Mouse (Mus musculus) MEL (cell line): ENCODE results near the gene Arhgef38.

Source experiments
- CTCF ChIP-seq, 3 experiments: IDR thresholded peaks in 2 of 3; conservative IDR thresholded peaks in 1 of 3; 2 replicates each; pipeline ENCODE4 v1.5.1; 2011 to 2012; ENCODE audit warnings: low read length in 3 of 3, low read depth in 2 of 3, mild to moderate bottlenecking in 2 of 3, improper control_type of control experiment in 1 of 3, inconsistent platforms in 1 of 3, mixed read lengths in 1 of 3, moderate library complexity in 1 of 3; ENCODE audit not compliant: control insufficient read depth in 1 of 3, insufficient read depth in 1 of 3, poor library complexity in 1 of 3, severe bottlenecking in 1 of 3
- ZC3H11A ChIP-seq: IDR thresholded peaks from 2 replicates; pipeline ENCODE4 v1.6.1; 2012; ENCODE audit warnings: low read depth, mild to moderate bottlenecking, inconsistent platforms, low read length, improper control_type of control experiment

- TF ChIP-seq ZC3H11A (no peak), CTCF (IDR thresholded peaks at IDR 0.05 in 2 of 3, conservative IDR thresholded peaks at IDR 0.05 in 1 of 3; ENCODE audit: control insufficient read depth in 1 of 3, insufficient read depth in 1 of 3, low read depth in 2 of 3, low read length in 3 of 3, poor library complexity in 1 of 3, severe bottlenecking in 1 of 3) (no peak)
Observed at GRCm38 (mm10) chr3:133211324-133211723, 23.4 kb downstream of the Arhgef38 start.
